Mouse (Mus musculus) heart, embryonic 15.5 days (tissue): Measurements from ENCODE around the gene Dnal4. TPM values are rescaled to one million over a fixed set of nuclear protein-coding genes. Genes with fewer than 3 reads are reported as not detected.

ENCODE experiments used
- ATAC-seq: fragments of 200-750 bp; cut with Nextera tagmentation; replicated peaks from 2 replicates; pipeline ENCODE4 v1.8.0; 2017; ENCODE audit warnings: low read depth, moderate TSS enrichment; ENCODE audit not compliant: insufficient number of reproducible peaks, insufficient read depth, low FRiP score
- H3K27ac ChIP-seq: fragments of 300-500 bp; sonication (generic); 2 replicates; pipeline ENCODE4 v1.5.1; 2015; ENCODE audit warnings: mild to moderate bottlenecking, inconsistent platforms
- H3K27me3 ChIP-seq: fragments of 300-500 bp; sonication (generic); 2 replicates; pipeline ENCODE4 v1.6.1; 2015; ENCODE audit warnings: inconsistent platforms
- H3K36me3 ChIP-seq: fragments of 300-500 bp; sonication (generic); 2 replicates; pipeline ENCODE4 v1.6.1; 2015; ENCODE audit warnings: mild to moderate bottlenecking, inconsistent platforms
- H3K4me1 ChIP-seq: fragments of 300-500 bp; sonication (generic); replicated peaks from 2 replicates; pipeline ENCODE4 v1.6.1; 2015; ENCODE audit warnings: inconsistent platforms
- H3K4me2 ChIP-seq: fragments of 300-500 bp; sonication (generic); 2 replicates; pipeline ENCODE4 v1.6.1; 2015; ENCODE audit warnings: inconsistent platforms, mild to moderate bottlenecking, moderate library complexity
- H3K4me3 ChIP-seq: fragments of 300-500 bp; sonication (generic); 2 replicates; pipeline ENCODE4 v1.5.1; 2015; ENCODE audit warnings: mild to moderate bottlenecking, inconsistent platforms
- H3K9ac ChIP-seq: fragments of 300-500 bp; sonication (generic); 2 replicates; pipeline ENCODE4 v1.6.1; 2015; ENCODE audit warnings: mild to moderate bottlenecking, inconsistent platforms
- H3K9me3 ChIP-seq: fragments of 300-500 bp; sonication (generic); replicated peaks from 2 replicates; pipeline ENCODE4 v1.6.1; 2016; ENCODE audit warnings: inconsistent platforms
- WGBS: fragments of 180-500 bp; shearing (Covaris S2); methylation state at CpG from one replicate; pipeline ENCODE4 v1.1.7; 2015; ENCODE audit warnings: mixed read lengths; 5-methylcytosine and 5-hydroxymethylcytosine counted together
- polyA plus RNA-seq: library from polyadenylated mRNA; unstranded; fragments of >200 nt; fragmentation: Nextera tagmentation; extraction: Ambion mirVana; gene quantifications from 2 replicates; pipeline ENCODE4 v1.2.1, GENCODE M21; 2015

Dnal4 gene
- polyA plus RNA-seq, 1 experiment from 2014 or later: 37.2 TPM

- Histone ChIP-seq H3K9ac (no peak overlapping the region), H3K9me3 (no peaks in the 10 kb centered on the region), H3K27ac (no peak overlapping the region), H3K4me3 (no peak overlapping the region), H3K4me2 (no peak overlapping the region), H3K4me1 (no peaks in the 10 kb centered on the region), H3K27me3 (peaks cover 63% of the 10 kb centered on the region), H3K36me3 (no peaks in the 10 kb centered on the region)
- ATAC-seq: no peak
- 85% methylated on average over 8 of the region's 8 CpGs for WGBS
Measured at GRCm38 (mm10) chr15:79797680-79798079, 20.0 kb upstream of the Dnal4 start.

DNA sequence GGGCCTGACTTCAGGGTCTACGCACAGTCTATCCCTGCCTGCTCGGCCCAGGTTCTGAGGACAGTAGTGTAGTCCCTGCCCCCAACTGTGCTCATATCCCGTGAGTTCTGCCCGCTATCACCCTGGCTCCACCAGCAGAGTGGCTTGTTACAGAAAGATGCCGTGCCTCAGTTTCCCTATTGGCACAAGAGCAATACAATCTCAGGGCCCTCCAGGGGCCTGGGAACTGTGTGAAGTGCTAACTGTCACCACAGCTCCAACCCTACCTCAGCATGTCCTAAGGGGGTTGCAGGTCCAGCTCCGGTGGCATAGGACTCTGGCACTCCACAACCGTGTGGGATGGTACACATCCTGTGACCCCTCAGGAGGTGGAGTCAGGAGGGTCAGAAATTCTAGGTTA lies 19.4 kb upstream of the Dnal4 start:
- no peaks in the 10 kb centered on the region for H3K36me3 ChIP-seq
- WGBS: 76% methylated on average over 7 of the region's 7 CpGs
- H3K4me1 ChIP-seq: no peaks in the 10 kb centered on the region
- no peak overlapping the region for H3K27ac ChIP-seq
- H3K9ac ChIP-seq: no peak overlapping the region
- peaks cover 63% of the 10 kb centered on the region for H3K27me3 ChIP-seq
- no peak for ATAC-seq
- no peaks in the 10 kb centered on the region for H3K9me3 ChIP-seq
- H3K4me2 ChIP-seq: no peak overlapping the region
- no peak overlapping the region for H3K4me3 ChIP-seq

GRCm38 (mm10) chr15:79796256-79796655 lies 18.6 kb upstream of the Dnal4 start:
- peaks cover 58% of the 10 kb centered on the region for H3K27me3 ChIP-seq
- H3K4me2 ChIP-seq: no peak overlapping the region
- ATAC-seq: no peak
- no peaks in the 10 kb centered on the region for H3K9me3 ChIP-seq
- 75% methylated on average over 12 of the region's 12 CpGs for WGBS
- H3K4me1 ChIP-seq: no peaks in the 10 kb centered on the region
- no peak overlapping the region for H3K4me3 ChIP-seq
- H3K27ac ChIP-seq: no peak overlapping the region
- H3K9ac ChIP-seq: no peak overlapping the region
- H3K36me3 ChIP-seq: no peaks in the 10 kb centered on the region

DNA sequence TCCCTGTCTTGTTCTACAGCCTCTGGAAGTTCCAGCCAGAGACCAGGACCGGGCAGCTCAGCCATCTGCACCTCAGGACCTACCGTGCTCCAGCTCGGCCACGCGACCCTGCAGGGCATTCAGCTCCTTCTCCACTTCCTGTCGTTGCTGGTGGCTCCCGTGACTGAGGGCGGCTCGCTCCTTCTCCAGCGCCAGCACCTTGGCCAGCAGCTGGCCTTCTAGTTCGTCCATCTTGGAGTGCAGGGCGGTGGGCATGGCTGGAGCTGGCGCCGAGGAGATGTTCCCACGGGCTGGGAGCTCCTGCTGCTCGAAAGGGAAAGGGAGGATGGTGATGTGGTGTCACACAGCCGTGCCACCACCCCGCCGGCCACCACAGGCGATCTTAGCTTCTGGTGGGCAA lies 16.5 kb upstream of the Dnal4 start:
- H3K9ac ChIP-seq: no peak overlapping the region
- H3K4me1 ChIP-seq: no peaks in the 10 kb centered on the region
- 16% methylated on average over 20 of the region's 20 CpGs for WGBS
- no peak for ATAC-seq
- H3K36me3 ChIP-seq: no peaks in the 10 kb centered on the region
- H3K4me2 ChIP-seq: no peak overlapping the region
- peaks cover 54% of the 10 kb centered on the region for H3K27me3 ChIP-seq
- no peak overlapping the region for H3K4me3 ChIP-seq
- H3K27ac ChIP-seq: no peak overlapping the region
- H3K9me3 ChIP-seq: no peaks in the 10 kb centered on the region

GRCm38 (mm10) chr15:79793076-79793475 lies 15.4 kb upstream of the Dnal4 start:
- H3K36me3 ChIP-seq: no peaks in the 10 kb centered on the region
- H3K4me3 ChIP-seq: no peak overlapping the region
- no peaks in the 10 kb centered on the region for H3K9me3 ChIP-seq
- WGBS: 85% methylated on average over 9 of the region's 9 CpGs
- H3K27me3 ChIP-seq: peaks cover 56% of the 10 kb centered on the region
- H3K4me1 ChIP-seq: no peaks in the 10 kb centered on the region
- no peak overlapping the region for H3K27ac ChIP-seq
- no peak overlapping the region for H3K4me2 ChIP-seq
- no peak for ATAC-seq
- no peak overlapping the region for H3K9ac ChIP-seq

DNA sequence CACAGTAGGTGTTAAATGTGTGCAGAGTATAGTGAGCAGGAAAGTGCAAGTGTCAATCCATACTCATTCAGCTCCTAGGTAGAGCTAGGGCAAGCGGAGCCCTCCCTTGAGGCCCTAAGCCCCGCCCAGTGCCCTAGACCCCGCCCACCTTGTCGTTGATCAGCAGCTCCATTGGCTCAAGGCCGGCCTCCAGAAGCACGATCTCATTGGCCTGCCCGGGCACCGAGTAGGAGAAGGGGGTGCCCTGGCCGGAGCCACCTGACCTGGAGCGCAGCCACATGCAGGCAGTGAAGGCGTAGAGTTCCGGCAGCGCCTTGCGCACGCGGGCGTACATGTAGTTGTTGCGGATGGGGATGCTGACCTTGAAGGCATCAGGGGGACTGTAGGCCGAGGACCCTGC lies 14.8 kb upstream of the Dnal4 start:
- Histone ChIP-seq H3K9ac (no peak overlapping the region), H3K4me1 (no peaks in the 10 kb centered on the region), H3K4me2 (no peak overlapping the region), H3K36me3 (no peaks in the 10 kb centered on the region), H3K9me3 (no peaks in the 10 kb centered on the region), H3K27me3 (peaks cover 51% of the 10 kb centered on the region), H3K4me3 (no peak overlapping the region), H3K27ac (no peak overlapping the region)
- no peak for ATAC-seq
- 26% methylated on average over 19 of the region's 19 CpGs for WGBS

DNA sequence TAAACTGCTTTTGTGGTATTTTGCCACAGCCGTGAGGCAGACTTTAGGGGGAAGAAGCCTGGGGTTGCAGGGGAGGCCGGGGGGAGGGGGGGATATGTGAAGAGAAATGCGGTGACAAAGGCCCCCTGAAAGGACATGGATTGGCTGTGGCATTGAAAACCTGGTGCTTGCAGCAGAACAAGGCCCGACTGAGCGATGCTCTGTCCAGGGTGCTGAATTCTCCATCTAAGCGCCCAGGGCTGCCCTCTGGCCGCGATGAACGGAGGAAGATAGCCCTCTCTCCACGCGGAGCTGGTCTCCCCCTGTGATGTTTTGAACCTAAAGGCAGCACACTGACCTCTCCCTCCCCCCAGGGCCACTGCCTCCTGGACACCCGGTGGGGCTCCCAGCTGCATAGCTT lies 13.9 kb upstream of the Dnal4 start:
- Histone ChIP-seq H3K27ac (no peak overlapping the region), H3K4me1 (no peaks in the 10 kb centered on the region), H3K9me3 (no peaks in the 10 kb centered on the region), H3K9ac (no peak overlapping the region), H3K4me2 (no peak overlapping the region), H3K36me3 (no peaks in the 10 kb centered on the region), H3K4me3 (no peak overlapping the region), H3K27me3 (peaks cover 61% of the 10 kb centered on the region)
- ATAC-seq: no peak
- WGBS: under 1% methylated on average over 11 of the region's 12 CpGs

- no peaks in the 10 kb centered on the region for H3K36me3 ChIP-seq
- no peak for ATAC-seq
- WGBS: 78% methylated on average over 6 of the region's 6 CpGs
- no peak overlapping the region for H3K27ac ChIP-seq
- no peaks in the 10 kb centered on the region for H3K4me1 ChIP-seq
- no peaks in the 10 kb centered on the region for H3K9me3 ChIP-seq
- no peak overlapping the region for H3K9ac ChIP-seq
- no peak overlapping the region for H3K4me3 ChIP-seq
- H3K4me2 ChIP-seq: no peak overlapping the region
- H3K27me3 ChIP-seq: peaks cover 63% of the 10 kb centered on the region
Measured at GRCm38 (mm10) chr15:79790905-79791304, 13.3 kb upstream of the Dnal4 start.

GRCm38 (mm10) chr15:79790111-79790510 lies 12.5 kb upstream of the Dnal4 start:
- H3K4me1 ChIP-seq: no peaks in the 10 kb centered on the region
- no peak overlapping the region for H3K4me2 ChIP-seq
- no peaks in the 10 kb centered on the region for H3K36me3 ChIP-seq
- H3K27ac ChIP-seq: no peak overlapping the region
- H3K27me3 ChIP-seq: peaks cover 56% of the 10 kb centered on the region
- no peak overlapping the region for H3K4me3 ChIP-seq
- no peaks in the 10 kb centered on the region for H3K9me3 ChIP-seq
- WGBS: 33% methylated on average over 8 of the region's 8 CpGs
- no peak overlapping the region for H3K9ac ChIP-seq
- no peak for ATAC-seq

GRCm38 (mm10) chr15:79787815-79788214 lies 10.2 kb upstream of the Dnal4 start:
- no peak overlapping the region for H3K9ac ChIP-seq
- no peak overlapping the region for H3K4me2 ChIP-seq
- no peaks in the 10 kb centered on the region for H3K36me3 ChIP-seq
- no peak for ATAC-seq
- no peak overlapping the region for H3K27ac ChIP-seq
- H3K27me3 ChIP-seq: peaks cover 38% of the 10 kb centered on the region
- H3K4me3 ChIP-seq: no peak overlapping the region
- no peaks in the 10 kb centered on the region for H3K4me1 ChIP-seq
- no peaks in the 10 kb centered on the region for H3K9me3 ChIP-seq
- 51% methylated on average over 8 of the region's 8 CpGs for WGBS

- no peak overlapping the region for H3K4me2 ChIP-seq
- no peak overlapping the region for H3K9ac ChIP-seq
- no peak overlapping the region for H3K27ac ChIP-seq
- H3K27me3 ChIP-seq: peaks cover 29% of the 10 kb centered on the region
- H3K4me3 ChIP-seq: no peak overlapping the region
- no peaks in the 10 kb centered on the region for H3K9me3 ChIP-seq
- 37% methylated on average over 1 of the region's 1 CpGs for WGBS
- ATAC-seq: no peak
- no peaks in the 10 kb centered on the region for H3K4me1 ChIP-seq
- H3K36me3 ChIP-seq: no peaks in the 10 kb centered on the region
Measured at GRCm38 (mm10) chr15:79785056-79785455, 7.4 kb upstream of the Dnal4 start.

- no peaks in the 10 kb centered on the region for H3K27me3 ChIP-seq
- no peak overlapping the region for H3K4me2 ChIP-seq
- H3K4me1 ChIP-seq: peaks cover 21% of the 10 kb centered on the region
- H3K4me3 ChIP-seq: no peak overlapping the region
- H3K27ac ChIP-seq: no peak overlapping the region
- ATAC-seq: no peak
- H3K9me3 ChIP-seq: no peaks in the 10 kb centered on the region
- no peaks in the 10 kb centered on the region for H3K36me3 ChIP-seq
- WGBS: 49% methylated on average over 7 of the region's 7 CpGs
- H3K9ac ChIP-seq: no peak overlapping the region
Measured at GRCm38 (mm10) chr15:79775662-79776061, 2.0 kb downstream of the Dnal4 start.
